Mouse (Mus musculus) lung, postnatal 0 days (tissue): ENCODE results near the gene Acsl1.

ENCODE experiments used
- CTCF ChIP-seq: IDR thresholded peaks from 2 replicates; pipeline ENCODE4 v1.5.1; 2016; ENCODE audit warnings: antibody characterized with exemption, mild to moderate bottlenecking
- EP300 ChIP-seq: IDR thresholded peaks from 2 replicates; pipeline ENCODE4 v1.6.1; 2016; ENCODE audit warnings: antibody characterized with exemption, mild to moderate bottlenecking, control low read depth

DNA sequence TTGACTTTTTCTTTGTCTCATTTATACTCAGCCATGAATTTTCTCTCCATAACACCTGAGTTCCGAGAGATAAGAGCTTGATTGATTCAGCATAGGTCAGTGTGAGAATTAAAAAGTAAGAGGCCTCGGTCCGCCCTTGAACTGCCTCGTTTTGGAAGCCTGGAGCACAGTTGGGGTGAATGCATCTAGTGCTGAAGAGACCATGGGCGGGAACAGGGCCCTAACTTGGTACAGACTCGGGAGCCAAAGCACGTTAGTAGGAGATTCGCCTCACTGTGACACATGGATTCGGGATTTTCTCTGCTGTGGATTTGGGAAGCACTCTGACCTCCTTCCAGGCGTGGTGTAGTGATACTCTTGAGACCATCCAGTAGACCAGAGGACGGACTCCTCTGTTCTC, 4.6 kb downstream of the Acsl1 start:
- TF ChIP-seq CTCF (no peak), EP300 (no peak)
